Mouse (Mus musculus) small intestine, adult 2 months (tissue): ENCODE measurements around the gene 4930452B06Rik.

Source experiments
- CTCF ChIP-seq: fragments of 200-500 bp; IDR thresholded peaks from 2 replicates; pipeline ENCODE4 v1.5.1; 2012; ENCODE audit warnings: low read depth, mild to moderate bottlenecking, control low read depth, inconsistent platforms, low read length, moderate library complexity, mixed read lengths; ENCODE audit not compliant: insufficient replicate concordance, insufficient read length; ENCODE audit errors: extremely low read depth
- POLR2A ChIP-seq: fragments of 200-500 bp; IDR thresholded peaks from 2 replicates; pipeline ENCODE4 v1.6.1; 2012; ENCODE audit warnings: low read depth, mild to moderate bottlenecking, control low read depth, inconsistent platforms, low read length, moderate library complexity

GRCm38 (mm10) chr14:8608559-8609171 is 57.4 kb downstream of the 4930452B06Rik start:
- no peak for TF ChIP-seq POLR2A
- peak; percentile 36; the same call in 1 of the 2 replicates for TF ChIP-seq CTCF
